Mouse (Mus musculus) liver, adult 2 months (tissue): ENCODE results near the gene Zc3h18.

Source experiments
- CTCF ChIP-seq: fragments of 200-500 bp; IDR thresholded peaks from 2 replicates; pipeline ENCODE4 v1.5.1; 2011; ENCODE audit warnings: low read depth, low read length, control low read depth
- POLR2A ChIP-seq: fragments of 200-500 bp; IDR thresholded peaks from 2 replicates; pipeline ENCODE4 v1.6.1; 2011; ENCODE audit warnings: low read length, control low read depth; ENCODE audit not compliant: insufficient read depth; ENCODE audit errors: extremely low read depth

GRCm38 (mm10) chr8:122407678-122408077 lies 31.3 kb downstream of the Zc3h18 start:
- no peak for TF ChIP-seq CTCF
- no peak for TF ChIP-seq POLR2A
